Mouse (Mus musculus) kidney, adult 18-20 months (tissue): ENCODE results near the gene Pias1.

Source experiments
- DNase-seq: peaks from one replicate; pipeline ENCODE4 v3.0.0; 2021

The Pias1 gene

GRCm38 (mm10) chr9:62987824-62988223, at the start of gene Pias1:
Pias1 (minus strand) TSS chr9:62987924.
- no peak for DNase-seq

- no peak for DNase-seq
Observed at GRCm38 (mm10) chr9:63035431-63035830, 47.7 kb upstream of the Pias1 start.

- peak; percentile 39 for DNase-seq
Observed at GRCm38 (mm10) chr9:63031011-63031782, 43.5 kb upstream of the Pias1 start.

GRCm38 (mm10) chr9:63022486-63022885, 34.8 kb upstream of the Pias1 start:
- no peak for DNase-seq

GRCm38 (mm10) chr9:63007371-63007770, 19.6 kb upstream of the Pias1 start:
- no peak for DNase-seq

GRCm38 (mm10) chr9:63006081-63006820, 18.5 kb upstream of the Pias1 start:
- DNase-seq = no peak

GRCm38 (mm10) chr9:62998561-62998960, 10.8 kb upstream of the Pias1 start:
- DNase-seq = no peak

- no peak for DNase-seq
Observed at GRCm38 (mm10) chr9:62997626-62998025, 9.9 kb upstream of the Pias1 start.

- no peak for DNase-seq
Observed at GRCm38 (mm10) chr9:62995186-62995585, 7.5 kb upstream of the Pias1 start.

- no peak for DNase-seq
Observed at GRCm38 (mm10) chr9:62990134-62990533, 2.4 kb upstream of the Pias1 start.

GRCm38 (mm10) chr9:62980777-62981202, 6.9 kb downstream of the Pias1 start:
- peak; percentile 97 for DNase-seq

GRCm38 (mm10) chr9:62980162-62980776, 7.5 kb downstream of the Pias1 start:
- peak; percentile 47 for DNase-seq

GRCm38 (mm10) chr9:62979461-62980161, 8.1 kb downstream of the Pias1 start:
- DNase-seq = no peak

GRCm38 (mm10) chr9:62977152-62977551, 10.6 kb downstream of the Pias1 start:
- DNase-seq = no peak

- no peak for DNase-seq
Observed at GRCm38 (mm10) chr9:62975830-62976229, 11.9 kb downstream of the Pias1 start.

GRCm38 (mm10) chr9:62974439-62974838, 13.3 kb downstream of the Pias1 start:
- DNase-seq = peak; percentile 38

- DNase-seq = peak; percentile 20
Observed at GRCm38 (mm10) chr9:62972073-62972745, 15.5 kb downstream of the Pias1 start.

- no peak for DNase-seq
Observed at GRCm38 (mm10) chr9:62970345-62970744, 17.4 kb downstream of the Pias1 start.

- DNase-seq = no peak
Observed at GRCm38 (mm10) chr9:62966018-62966417, 21.7 kb downstream of the Pias1 start.

- DNase-seq = no peak
Observed at GRCm38 (mm10) chr9:62952713-62953112, 35.0 kb downstream of the Pias1 start.

GRCm38 (mm10) chr9:62945346-62945745, 42.4 kb downstream of the Pias1 start:
- no peak for DNase-seq

GRCm38 (mm10) chr9:62944063-62944462, 43.7 kb downstream of the Pias1 start:
- DNase-seq = no peak
